Mouse (Mus musculus): ENCODE results near the gene Ccdc92b. TPM values are rescaled to one million over a fixed set of nuclear protein-coding genes. Genes with fewer than 3 reads are reported as not detected.

Gene Ccdc92b
- polyA plus RNA-seq, 1 experiment from 2014 or later: 1.5 TPM

- H3K9ac ChIP-seq: no peak overlapping the region
- H3K9me3 ChIP-seq: no peaks in the 10 kb centered on the region
- ATAC-seq (ENCODE audit: insufficient read depth, low FRiP score, low read depth): no peak
- 82% methylated on average over 5 of the region's 5 CpGs for WGBS
- H3K4me1 ChIP-seq: no peaks in the 10 kb centered on the region
- no peak overlapping the region for H3K27ac ChIP-seq
- H3K36me3 ChIP-seq: peaks cover 25% of the 10 kb centered on the region
- no peak overlapping the region for H3K4me2 ChIP-seq
- no peaks in the 10 kb centered on the region for H3K27me3 ChIP-seq (replicated peaks)
- no peak overlapping the region for H3K4me3 ChIP-seq (replicated peaks)
Observed at GRCm38 (mm10) chr11:74671839-74672238, 52.4 kb downstream of the Ccdc92b start.

- 75% methylated on average over 6 of the region's 6 CpGs for WGBS
- no peak for ATAC-seq (ENCODE audit: insufficient read depth, low FRiP score, low read depth)
- Histone ChIP-seq H3K4me1 (no peaks in the 10 kb centered on the region), H3K9ac (no peak overlapping the region), H3K36me3 (peaks cover 24% of the 10 kb centered on the region), H3K4me3 (replicated peaks) (no peak overlapping the region), H3K27me3 (replicated peaks) (no peaks in the 10 kb centered on the region), H3K27ac (no peak overlapping the region), H3K4me2 (no peak overlapping the region), H3K9me3 (no peaks in the 10 kb centered on the region)
Observed at GRCm38 (mm10) chr11:74672901-74673513, 53.6 kb downstream of the Ccdc92b start.

GRCm38 (mm10) chr11:74673561-74673960 is 54.2 kb downstream of the Ccdc92b start:
- H3K4me3 ChIP-seq (replicated peaks): no peak overlapping the region
- H3K36me3 ChIP-seq: peaks cover 27% of the 10 kb centered on the region
- no peaks in the 10 kb centered on the region for H3K4me1 ChIP-seq
- no peaks in the 10 kb centered on the region for H3K27me3 ChIP-seq (replicated peaks)
- peak; percentile 67; the same call in 1 of the 2 replicates for ATAC-seq (ENCODE audit: insufficient read depth, low FRiP score, low read depth)
- H3K9me3 ChIP-seq: no peaks in the 10 kb centered on the region
- no peak overlapping the region for H3K27ac ChIP-seq
- WGBS: 82% methylated on average over 1 of the region's 1 CpGs
- H3K4me2 ChIP-seq: no peak overlapping the region
- H3K9ac ChIP-seq: no peak overlapping the region

GRCm38 (mm10) chr11:74674713-74675112 is 55.3 kb downstream of the Ccdc92b start:
- Histone ChIP-seq H3K4me2 (no peak overlapping the region), H3K27ac (no peak overlapping the region), H3K36me3 (peaks cover 26% of the 10 kb centered on the region), H3K4me3 (replicated peaks) (no peak overlapping the region), H3K27me3 (replicated peaks) (no peaks in the 10 kb centered on the region), H3K4me1 (no peaks in the 10 kb centered on the region), H3K9me3 (no peaks in the 10 kb centered on the region), H3K9ac (no peak overlapping the region)
- 93% methylated on average over 8 of the region's 8 CpGs for WGBS
- no peak for ATAC-seq (ENCODE audit: insufficient read depth, low FRiP score, low read depth)

GRCm38 (mm10) chr11:74675156-74675555 is 55.8 kb downstream of the Ccdc92b start:
- no peak overlapping the region for H3K27ac ChIP-seq
- no peak overlapping the region for H3K4me3 ChIP-seq (replicated peaks)
- H3K4me1 ChIP-seq: no peaks in the 10 kb centered on the region
- ATAC-seq (ENCODE audit: insufficient read depth, low FRiP score, low read depth): no peak
- no peak overlapping the region for H3K4me2 ChIP-seq
- peaks cover 31% of the 10 kb centered on the region for H3K36me3 ChIP-seq
- H3K9me3 ChIP-seq: no peaks in the 10 kb centered on the region
- H3K27me3 ChIP-seq (replicated peaks): no peaks in the 10 kb centered on the region
- H3K9ac ChIP-seq: no peak overlapping the region
- WGBS: 87% methylated on average over 4 of the region's 4 CpGs

Other genes starting within 250 kb of the Ccdc92b start
- gene Rap1gap2, start 8.7 kb upstream of the Ccdc92b start, polyA plus RNA-seq (2015; fragmentation: Nextera tagmentation; extraction: Ambion mirVana): 13.1 and 21.2 TPM in 2 replicates
- gene Cluh, start 29.9 kb downstream of the Ccdc92b start, polyA plus RNA-seq (2015; fragmentation: Nextera tagmentation; extraction: Ambion mirVana): 34.9 and 39.8 TPM in 2 replicates
- 44.7 and 53.9 TPM in 2 replicates for gene Pafah1b1, start 105.1 kb downstream of the Ccdc92b start, polyA plus RNA-seq (2015; fragmentation: Nextera tagmentation; extraction: Ambion mirVana)
- gene Mettl16, start 151.2 kb downstream of the Ccdc92b start, polyA plus RNA-seq (2015; fragmentation: Nextera tagmentation; extraction: Ambion mirVana): 43.9 and 45.3 TPM in 2 replicates
- 3.9 and 4.5 TPM in 2 replicates for gene Mnt, start 211.3 kb downstream of the Ccdc92b start, polyA plus RNA-seq (2015; fragmentation: Nextera tagmentation; extraction: Ambion mirVana)

Measured in stomach, embryonic 15.5 days (tissue).